Mouse (Mus musculus) stomach, postnatal 0 days (tissue): ENCODE results near the gene Arv1. TPM values are rescaled to one million over a fixed set of nuclear protein-coding genes. Genes with fewer than 3 reads are reported as not detected.
A peak's percentile ranks its signal among the peaks of the same experiment; 100 is the strongest.

Source experiments
- ATAC-seq: fragments of 200-750 bp; cut with Nextera tagmentation; 2 replicates; pipeline ENCODE4 v1.8.0; 2017; ENCODE audit not compliant: low FRiP score, low TSS enrichment
- DNase-seq: peaks from one replicate; pipeline ENCODE4 v3.0.0-alpha.2; 2016; ENCODE audit warnings: low spot score
- H3K27ac ChIP-seq: fragments of 300-500 bp; sonication (generic); replicated peaks from 2 replicates; pipeline ENCODE4 v1.5.1; 2014; ENCODE audit warnings: mild to moderate bottlenecking, control low read depth
- H3K27me3 ChIP-seq: fragments of 300-500 bp; sonication (generic); 2 replicates; pipeline ENCODE4 v1.6.1; 2014; ENCODE audit warnings: low read length; ENCODE audit not compliant: control insufficient read depth, insufficient read depth
- H3K36me3 ChIP-seq: fragments of 300-500 bp; sonication (generic); 2 replicates; pipeline ENCODE4 v1.6.1; 2014; ENCODE audit warnings: low read length, mixed read lengths; ENCODE audit not compliant: control insufficient read depth, insufficient read depth
- H3K4me1 ChIP-seq: fragments of 300-500 bp; sonication (generic); replicated peaks from 2 replicates; pipeline ENCODE4 v1.6.1; 2014; ENCODE audit warnings: antibody characterized with exemption; ENCODE audit not compliant: control insufficient read depth, insufficient read depth
- H3K4me2 ChIP-seq: fragments of 300-500 bp; sonication (generic); replicated peaks from 2 replicates; pipeline ENCODE4 v1.6.1; 2014; ENCODE audit warnings: low read depth, mild to moderate bottlenecking, control low read depth, moderate library complexity
- H3K4me3 ChIP-seq: fragments of 300-500 bp; sonication (generic); 2 replicates; pipeline ENCODE4 v1.5.1; 2014; ENCODE audit warnings: low read depth, low read length, control low read depth
- H3K9ac ChIP-seq: fragments of 300-500 bp; sonication (generic); 2 replicates; pipeline ENCODE4 v1.6.1; 2014; ENCODE audit warnings: mild to moderate bottlenecking, low read length, control low read depth, mixed read lengths
- H3K9me3 ChIP-seq: fragments of 300-500 bp; sonication (generic); 2 replicates; pipeline ENCODE4 v1.6.1; 2016; ENCODE audit warnings: low read length; ENCODE audit not compliant: control insufficient read depth
- CTCF ChIP-seq: IDR thresholded peaks from 2 replicates; pipeline ENCODE4 v1.5.1; 2016; ENCODE audit warnings: antibody characterized with exemption, low read depth, mild to moderate bottlenecking, moderate library complexity
- EP300 ChIP-seq: optimal IDR thresholded peaks from 2 replicates; pipeline ENCODE3; 2016; ENCODE audit warnings: antibody characterized with exemption
- WGBS: fragments of 180-500 bp; shearing (Covaris S2); extraction: QIAGEN DNeasy Blood & Tissue Kit; methylation state at CpG from one replicate; pipeline ENCODE4 v1.1.7; 2014; 5-methylcytosine and 5-hydroxymethylcytosine counted together
- polyA plus RNA-seq: library from polyadenylated mRNA; unstranded; fragments of >200 nt; fragmentation: Nextera tagmentation; extraction: Ambion mirVana; gene quantifications from 2 replicates; pipeline ENCODE4 v1.2.1, GENCODE M21; 2015

Arv1 gene
- polyA plus RNA-seq, 1 experiment from 2014 or later, result 11.2 TPM

- DNase-seq, result no peak
- no peak for ATAC-seq
- WGBS, result 64% methylated on average over 7 of the region's 7 CpGs
- H3K4me2 ChIP-seq, result no peak overlapping the region
- H3K9me3 ChIP-seq, result no peaks in the 10 kb centered on the region
- no peaks in the 10 kb centered on the region for H3K36me3 ChIP-seq
- no peak overlapping the region for H3K27ac ChIP-seq
- no peaks in the 10 kb centered on the region for H3K27me3 ChIP-seq
- H3K9ac ChIP-seq, result no peak overlapping the region
- H3K4me1 ChIP-seq, result no peaks in the 10 kb centered on the region
- H3K4me3 ChIP-seq, result no peak overlapping the region
- TF ChIP-seq EP300 (no peak), CTCF (no peak)
Measured at GRCm38 (mm10) chr8:124763061-124763460, 41.1 kb downstream of the Arv1 start.

DNA sequence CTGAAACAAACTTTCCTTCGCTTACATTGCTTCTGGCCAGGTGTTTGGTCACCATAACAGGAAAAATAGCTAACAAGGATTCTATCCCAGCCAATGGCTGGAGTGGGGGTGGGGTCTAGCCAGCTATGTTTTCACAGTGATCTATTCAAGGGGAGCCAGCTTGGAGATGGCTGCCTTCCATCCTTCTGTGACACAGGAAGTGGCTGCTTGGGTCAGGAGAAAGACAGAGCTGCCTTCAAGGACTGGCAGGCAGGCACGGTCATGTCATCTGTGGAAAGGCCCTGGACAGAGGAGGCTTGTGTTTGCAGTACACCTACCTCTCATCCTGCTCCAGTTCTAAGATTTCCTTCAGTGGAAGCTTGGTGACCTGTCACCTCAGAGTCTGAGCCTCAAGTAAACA is 50.5 kb downstream of the Arv1 start:
- no peak overlapping the region for H3K27ac ChIP-seq
- 35% methylated on average over 2 of the region's 2 CpGs for WGBS

GRCm38 (mm10) chr8:124775695-124776094 is 53.8 kb downstream of the Arv1 start:
- no peaks in the 10 kb centered on the region for H3K27me3 ChIP-seq
- H3K9ac ChIP-seq, result no peak overlapping the region
- no peaks in the 10 kb centered on the region for H3K9me3 ChIP-seq
- ATAC-seq (peak; percentile 25; the same call in 1 of the 2 replicates), DNase-seq (peak; percentile 75)
- H3K36me3 ChIP-seq, result no peaks in the 10 kb centered on the region
- WGBS, result 20% methylated on average over 16 of the region's 16 CpGs
- H3K4me1 ChIP-seq, result no peaks in the 10 kb centered on the region
- TF ChIP-seq EP300 (no peak), CTCF (peak; percentile 84)
- no peak overlapping the region for H3K27ac ChIP-seq
- H3K4me2 ChIP-seq, result 0 out of 2 replicates have a peak overlapping the region, but pooled peaks have one; percentile 35
- no peak overlapping the region for H3K4me3 ChIP-seq

More for the DNA sequence above, 50.5 kb downstream of the Arv1 start:
- Histone ChIP-seq H3K4me3 (no peak overlapping the region), H3K9ac (no peak overlapping the region), H3K9me3 (no peaks in the 10 kb centered on the region), H3K4me1 (no peaks in the 10 kb centered on the region), H3K36me3 (no peaks in the 10 kb centered on the region), H3K4me2 (no peak overlapping the region), H3K27me3 (no peaks in the 10 kb centered on the region)
- DNase-seq (no peak), ATAC-seq (0 out of 2 replicates have a peak, but pooled peaks have one; percentile 2)
- TF ChIP-seq EP300 (no peak), CTCF (no peak)

- ATAC-seq, result peak; percentile 78; the same call in 1 of the 2 replicates
- Histone ChIP-seq H3K27ac (no peak overlapping the region), H3K4me1 (no peaks in the 10 kb centered on the region), H3K27me3 (no peaks in the 10 kb centered on the region), H3K4me3 (no peak overlapping the region), H3K9ac (no peak overlapping the region), H3K9me3 (no peaks in the 10 kb centered on the region), H3K36me3 (no peaks in the 10 kb centered on the region), H3K4me2 (no peak overlapping the region)
- TF ChIP-seq EP300, result no peak
- no peak for TF ChIP-seq CTCF
- DNase-seq, result peak; percentile 30
- 8% methylated on average over 6 of the region's 7 CpGs for WGBS
Measured at GRCm38 (mm10) chr8:124780236-124780635, 58.3 kb downstream of the Arv1 start.

DNA sequence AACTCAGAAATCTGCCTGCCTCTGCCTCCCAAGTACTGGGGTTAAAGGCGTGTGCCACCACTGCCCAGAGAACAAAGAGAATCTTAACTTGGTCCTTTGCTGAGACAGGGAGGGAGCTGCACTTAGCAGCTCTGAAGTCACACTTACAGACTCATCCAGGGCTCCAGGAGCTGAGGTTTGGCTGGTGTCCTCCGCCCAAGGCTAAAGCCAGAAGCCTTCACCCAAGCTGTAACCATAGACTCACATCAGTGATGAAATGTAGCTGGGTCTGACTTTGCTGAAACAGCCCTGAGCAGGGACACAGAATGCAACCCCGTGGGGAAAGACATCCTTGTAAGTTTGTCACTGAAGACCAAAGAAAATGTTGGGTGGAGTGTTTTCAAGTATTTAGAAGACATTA is 60.5 kb downstream of the Arv1 start:
- DNase-seq (no peak), ATAC-seq (no peak)
- no peak overlapping the region for H3K9ac ChIP-seq
- H3K4me1 ChIP-seq, result no peaks in the 10 kb centered on the region
- H3K4me2 ChIP-seq, result no peak overlapping the region
- no peaks in the 10 kb centered on the region for H3K27me3 ChIP-seq
- TF ChIP-seq CTCF, result no peak
- no peak for TF ChIP-seq EP300
- 75% methylated on average over 3 of the region's 3 CpGs for WGBS
- no peaks in the 10 kb centered on the region for H3K36me3 ChIP-seq
- no peak overlapping the region for H3K27ac ChIP-seq
- no peak overlapping the region for H3K4me3 ChIP-seq
- no peaks in the 10 kb centered on the region for H3K9me3 ChIP-seq

DNA sequence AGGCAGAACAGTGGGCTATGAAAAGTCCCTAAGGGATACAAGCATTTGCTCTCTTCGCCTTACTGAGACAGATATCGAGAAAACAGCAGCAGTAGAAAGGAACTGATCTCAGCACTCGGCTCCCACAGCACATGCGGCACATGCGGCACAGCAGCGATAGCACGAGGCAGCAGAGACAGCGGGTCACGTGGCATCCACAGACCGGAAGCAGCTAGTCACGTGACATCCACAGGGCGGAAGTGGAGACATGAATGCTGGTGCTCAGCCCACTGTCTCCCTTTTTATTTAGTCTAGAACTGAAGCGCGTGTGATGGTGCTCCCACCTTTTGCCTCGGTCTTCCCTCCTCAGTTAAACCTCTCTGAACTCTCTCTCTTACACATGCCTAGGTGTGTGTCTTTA is 61.3 kb downstream of the Arv1 start:
- 88% methylated on average over 15 of the region's 15 CpGs for WGBS
- Histone ChIP-seq H3K9me3 (no peaks in the 10 kb centered on the region), H3K9ac (no peak overlapping the region), H3K36me3 (no peaks in the 10 kb centered on the region), H3K4me1 (no peaks in the 10 kb centered on the region), H3K27me3 (no peaks in the 10 kb centered on the region), H3K4me2 (no peak overlapping the region), H3K27ac (no peak overlapping the region), H3K4me3 (no peak overlapping the region)
- TF ChIP-seq CTCF, result no peak
- TF ChIP-seq EP300, result no peak
- ATAC-seq (no peak), DNase-seq (no peak)

Other genes with a start within 250 kb of the Arv1 start
- 23.3 and 24.9 TPM in 2 replicates for gene Cog2, start 201.4 kb upstream of the Arv1 start, polyA plus RNA-seq
- 42.8 and 44.5 TPM in 2 replicates for gene Agt, start 152.4 kb upstream of the Arv1 start, polyA plus RNA-seq
- gene Capn9, start 146.0 kb upstream of the Arv1 start, polyA plus RNA-seq, result 12.8 and 17.6 TPM in 2 replicates
- gene 2310022B05Rik, start 58.8 kb upstream of the Arv1 start, polyA plus RNA-seq, result 17.9 and 20.0 TPM in 2 replicates
- 18.7 and 19.7 TPM in 2 replicates for gene Ttc13, start 156 bp upstream of the Arv1 start, polyA plus RNA-seq
- gene Fam89a, start 29.7 kb downstream of the Arv1 start, polyA plus RNA-seq, result 12.5 and 13.0 TPM in 2 replicates
- 0.23 and 0.33 TPM in 2 replicates for gene Trim67, start 71.0 kb downstream of the Arv1 start, polyA plus RNA-seq
- 41.1 and 41.4 TPM in 2 replicates for gene Gnpat, start 140.9 kb downstream of the Arv1 start, polyA plus RNA-seq
- gene 2810004N23Rik, start 141.0 kb downstream of the Arv1 start, polyA plus RNA-seq, result 20.2 and 21.3 TPM in 2 replicates
- gene Exoc8, start 175.6 kb downstream of the Arv1 start, polyA plus RNA-seq, result 4.9 and 5.9 TPM in 2 replicates
- gene Sprtn, start 175.7 kb downstream of the Arv1 start, polyA plus RNA-seq, result 4.9 and 5.0 TPM in 2 replicates
- 7.1 and 7.5 TPM in 2 replicates for gene Egln1, start 227.2 kb downstream of the Arv1 start, polyA plus RNA-seq